In genomic region chr2:116072706-116073105, GRCm38 (mm10) we compare ENCODE assay signal across 8 mouse cellular contexts. TPM values are rescaled to one million over a fixed set of nuclear protein-coding genes. Genes with fewer than 3 reads are reported as not detected.
DNase-seq lines count a peak whose midpoint lies in the region; ATAC-seq lines count a peak whose summit lies in the region.

No protein-coding gene starts in this region.

- H3K36me3 ChIP-seq in embryonic facial prominence, embryonic 13.5 days, result no peaks in the 10 kb centered on the region
- no peaks in the 10 kb centered on the region for H3K36me3 ChIP-seq in hindbrain, embryonic 12.5 days
- no peaks in the 10 kb centered on the region for H3K36me3 ChIP-seq in midbrain, embryonic 15.5 days (replicated peaks)

- H3K9ac ChIP-seq in embryonic facial prominence, embryonic 13.5 days, result peak overlapping the region; percentile 53; the same call in 1 of the 2 replicates
- peak overlapping the region; percentile 97 for H3K9ac ChIP-seq in hindbrain, embryonic 12.5 days
- H3K9ac ChIP-seq in midbrain, embryonic 15.5 days, result 0 out of 2 replicates have a peak overlapping the region, but pooled peaks have one; percentile 21

- no peak overlapping the region for H3K27ac ChIP-seq in embryonic facial prominence, embryonic 13.5 days
- H3K27ac ChIP-seq in hindbrain, embryonic 12.5 days, result peak overlapping the region; percentile 98
- peak overlapping the region; percentile 72 for H3K27ac ChIP-seq in midbrain, embryonic 15.5 days

- peak; percentile 12 for DNase-seq in kidney, adult 9 months
- DNase-seq in kidney, postnatal 4 days, result no peak
- DNase-seq in thymus, postnatal 4 days, result no peak
- no peak for DNase-seq in layer of hippocampus, postnatal 36 days
- no peak for DNase-seq in layer of hippocampus, postnatal 25 days (ENCODE audit: extremely low spot score in 1 of 2, low spot score in 1 of 2)

- WGBS in embryonic facial prominence, embryonic 13.5 days, result 13% methylated on average over 5 of the region's 5 CpGs
- 10% methylated on average over 5 of the region's 5 CpGs for WGBS in hindbrain, embryonic 12.5 days
- WGBS in midbrain, embryonic 15.5 days, result 7% methylated on average over 5 of the region's 5 CpGs

- ATAC-seq in embryonic facial prominence, embryonic 13.5 days (ENCODE audit: insufficient number of reproducible peaks, insufficient read depth, low FRiP score, low TSS enrichment, low read depth), result no peak
- ATAC-seq in hindbrain, embryonic 12.5 days (ENCODE audit: low FRiP score), result no peak
- ATAC-seq in midbrain, embryonic 15.5 days (replicated peaks), result no peak

- no peaks in the 10 kb centered on the region for H3K9me3 ChIP-seq in embryonic facial prominence, embryonic 13.5 days
- no peaks in the 10 kb centered on the region for H3K9me3 ChIP-seq in hindbrain, embryonic 12.5 days (replicated peaks)
- H3K9me3 ChIP-seq in midbrain, embryonic 15.5 days, result no peaks in the 10 kb centered on the region

- peaks cover 88% of the 10 kb centered on the region for H3K27me3 ChIP-seq in embryonic facial prominence, embryonic 13.5 days
- H3K27me3 ChIP-seq in hindbrain, embryonic 12.5 days, result peaks cover 19% of the 10 kb centered on the region
- peaks cover 16% of the 10 kb centered on the region for H3K27me3 ChIP-seq in midbrain, embryonic 15.5 days (replicated peaks)

- peak overlapping the region; percentile 72 for H3K4me2 ChIP-seq in embryonic facial prominence, embryonic 13.5 days
- peak overlapping the region; percentile 69 for H3K4me2 ChIP-seq in hindbrain, embryonic 12.5 days (replicated peaks)
- H3K4me2 ChIP-seq in midbrain, embryonic 15.5 days, result peak overlapping the region; percentile 82

- peaks cover 16% of the 10 kb centered on the region for H3K4me1 ChIP-seq in embryonic facial prominence, embryonic 13.5 days
- peaks cover 33% of the 10 kb centered on the region for H3K4me1 ChIP-seq in hindbrain, embryonic 12.5 days
- H3K4me1 ChIP-seq in midbrain, embryonic 15.5 days, result peaks cover 16% of the 10 kb centered on the region

- H3K4me3 ChIP-seq in embryonic facial prominence, embryonic 13.5 days, result peak overlapping the region; percentile 62
- peak overlapping the region; percentile 69 for H3K4me3 ChIP-seq in hindbrain, embryonic 12.5 days
- H3K4me3 ChIP-seq in midbrain, embryonic 15.5 days, result peak overlapping the region; percentile 51

RNA-seq across cellular contexts. Expression of gene Meis2, which starts 7.1 kb away (rescaled TPM):
- polyA plus RNA-seq in embryonic facial prominence, embryonic 13.5 days (2015; fragmentation: Nextera tagmentation; extraction: Ambion mirVana), result 43.1 and 45.6 TPM in 2 replicates
- polyA plus RNA-seq in hindbrain, embryonic 12.5 days (2016; fragmentation: Nextera tagmentation; extraction: Ambion mirVana), result 130 and 155 TPM in 2 replicates
- 74.1 and 86.9 TPM in 2 replicates for polyA plus RNA-seq in midbrain, embryonic 15.5 days (2015; fragmentation: Nextera tagmentation; extraction: Ambion mirVana)
- total RNA-seq in layer of hippocampus, postnatal 36 days (2021), result 10 to 100 TPM; 39.2 to 43.8 TPM
- total RNA-seq in layer of hippocampus, postnatal 25 days (2021), result 10 to 100 TPM; 36.0 to 46.4 TPM

Comparison
In these comparisons a context has a peak if more than half of its experiments do, and no peak if none do; other contexts are left out.
1. H3K9ac ChIP-seq: peak in every context shown above with its lines; median percentile 97 in hindbrain, embryonic 12.5 days; 53 in embryonic facial prominence, embryonic 13.5 days; 21 in midbrain, embryonic 15.5 days.